Mouse (Mus musculus) left cerebral cortex, adult 18-20 months (tissue): ENCODE measurements around the gene Trim6. TPM values are rescaled to one million over a fixed set of nuclear protein-coding genes. Genes with fewer than 3 reads are reported as not detected.
"Not testable (repeated sequence)": the region's sequence is repeated elsewhere in the genome, so short reads cannot be mapped to it uniquely, and the experiment has no call there.

ENCODE experiments used
- DNase-seq, 2 experiments: peaks; one replicate each; pipeline ENCODE4 v3.0.0; 2021 to 2022; ENCODE audit warnings: low spot score in 2 of 2, mixed read lengths in 1 of 2
- long read RNA-seq, 2 experiments: library from polyadenylated mRNA; stranded (forward); transcript quantifications; one replicate each; pipeline ENCODE4 v2.0.0; 2021
- total RNA-seq, 2 experiments: library from RNA; stranded (reverse); gene quantifications; 2 replicates each; pipeline ENCODE4 v1.2.3; 2021

Trim6 gene
- total RNA-seq, result not detected
- long read RNA-seq, experiment 1, result 0 reads
- long read RNA-seq, experiment 2, result 0 reads

GRCm38 (mm10) chr7:104218701-104219569, at the start of gene Trim6:
Gene Trim6 (plus strand): TSS chr7:104218793.
- DNase-seq, result no peak

- DNase-seq, result no peak
Measured at GRCm38 (mm10) chr7:104169634-104170204, 48.9 kb upstream of the Trim6 start.

GRCm38 (mm10) chr7:104175085-104175484, 43.5 kb upstream of the Trim6 start:
- no peak for DNase-seq

GRCm38 (mm10) chr7:104178422-104179054, 40.1 kb upstream of the Trim6 start:
- DNase-seq, result no peak

- DNase-seq, result no peak
Measured at GRCm38 (mm10) chr7:104179074-104179473, 39.5 kb upstream of the Trim6 start.

GRCm38 (mm10) chr7:104183292-104183691, 35.3 kb upstream of the Trim6 start, which contains the start of gene Olfr648:
Gene Olfr648 (minus strand): TSS chr7:104183392.
- no peak for DNase-seq

- no peak for DNase-seq
Measured at GRCm38 (mm10) chr7:104191275-104191674, 27.3 kb upstream of the Trim6 start.

- DNase-seq, result no peak
Measured at GRCm38 (mm10) chr7:104195885-104196284, 22.7 kb upstream of the Trim6 start, which contains the start of gene Olfr649. Gene Olfr649 (minus strand): TSS chr7:104195985.

GRCm38 (mm10) chr7:104199822-104200221, 18.8 kb upstream of the Trim6 start:
- peak; percentile 40 to 67 for DNase-seq

- no peak for DNase-seq
Measured at GRCm38 (mm10) chr7:104206197-104206596, 12.4 kb upstream of the Trim6 start.

GRCm38 (mm10) chr7:104216011-104216535, 2.5 kb upstream of the Trim6 start:
- DNase-seq, result no peak

GRCm38 (mm10) chr7:104217881-104218280, 712 bp upstream of the Trim6 start:
- DNase-seq, result no peak

GRCm38 (mm10) chr7:104231203-104231602, 12.6 kb downstream of the Trim6 start:
- DNase-seq, result no peak

GRCm38 (mm10) chr7:104240857-104241256, 22.3 kb downstream of the Trim6 start:
- no peak for DNase-seq

- DNase-seq, result no peak
Measured at GRCm38 (mm10) chr7:104243616-104244015, 25.0 kb downstream of the Trim6 start.

GRCm38 (mm10) chr7:104244287-104245181, 25.9 kb downstream of the Trim6 start, which contains the start of gene Trim34a:
Gene Trim34a (plus strand): TSS chr7:104244457.
- DNase-seq, result peak in 1 of 2 experiments; percentile 3

GRCm38 (mm10) chr7:104260380-104260779, 41.8 kb downstream of the Trim6 start:
- not testable (repeated sequence) for DNase-seq

- DNase-seq, result not testable (repeated sequence)
Measured at GRCm38 (mm10) chr7:104265335-104265734, 46.7 kb downstream of the Trim6 start.

GRCm38 (mm10) chr7:104279361-104279760, 60.8 kb downstream of the Trim6 start:
- not testable (repeated sequence) for DNase-seq
